Mouse (Mus musculus) kidney, postnatal 10 days (tissue): ENCODE measurements around the gene Arsj.

Source experiments
- DNase-seq: peaks from one replicate; pipeline ENCODE4 v3.0.0; 2021; ENCODE audit warnings: mixed read lengths

The Arsj gene

GRCm38 (mm10) chr3:126404199-126404598, 40.7 kb downstream of the Arsj start:
- no peak for DNase-seq

GRCm38 (mm10) chr3:126430524-126431064, 67.1 kb downstream of the Arsj start:
- no peak for DNase-seq

GRCm38 (mm10) chr3:126439331-126439730, 75.8 kb downstream of the Arsj start:
- DNase-seq, result peak; percentile 41

GRCm38 (mm10) chr3:126449058-126449457, 85.6 kb downstream of the Arsj start:
- DNase-seq, result no peak

DNA sequence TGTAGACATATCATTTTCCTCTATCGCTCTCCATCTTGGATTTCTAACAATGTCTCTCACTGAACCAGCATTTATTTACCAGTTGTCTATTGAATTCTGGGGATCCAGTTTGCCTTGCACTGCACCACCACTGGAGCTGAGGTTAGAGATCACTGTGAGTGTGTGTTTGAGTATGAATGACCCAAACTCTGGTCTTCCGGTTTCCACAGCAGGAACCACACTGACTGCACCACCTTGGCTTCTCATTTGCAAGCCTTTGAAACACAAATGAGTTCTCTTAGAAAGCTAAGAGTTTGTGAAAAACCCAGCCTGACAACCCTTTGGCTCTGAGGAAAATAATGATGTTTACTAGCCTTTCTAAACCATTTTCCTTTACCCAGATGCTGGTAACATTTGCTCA, 86.0 kb downstream of the Arsj start:
- no peak for DNase-seq

DNA sequence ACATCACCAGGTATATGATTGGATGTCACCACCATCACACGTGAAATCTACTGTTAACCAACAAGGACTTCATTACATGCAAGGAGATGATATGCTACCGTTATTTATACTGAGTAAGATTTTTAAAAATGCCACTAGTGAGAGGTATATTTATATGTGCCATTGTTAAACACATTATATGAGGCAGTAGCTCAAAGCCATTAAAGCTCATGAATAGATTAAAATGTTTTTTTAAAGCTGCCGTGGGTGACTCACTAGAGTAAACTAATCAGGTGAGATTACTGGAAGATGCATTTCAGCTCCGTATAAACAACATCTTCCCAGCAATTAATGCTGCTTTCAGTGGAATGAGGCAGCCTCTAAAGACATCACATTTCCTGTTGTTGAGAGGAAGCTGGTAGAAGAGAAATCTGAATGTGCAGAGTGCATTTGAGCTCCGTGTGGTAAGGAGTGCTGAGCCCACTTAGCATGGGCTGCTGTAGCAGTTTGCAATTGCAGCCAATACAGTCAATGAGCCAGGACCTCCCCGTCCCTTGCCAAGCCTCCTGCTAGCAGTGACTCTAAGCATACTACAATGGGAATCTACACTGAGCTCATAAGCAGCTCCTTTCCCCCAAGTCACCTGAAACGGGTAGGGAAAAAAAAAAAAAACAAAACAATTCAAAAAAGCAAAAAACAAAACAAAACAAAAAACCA, 92.5 kb downstream of the Arsj start:
- DNase-seq, result no peak

DNA sequence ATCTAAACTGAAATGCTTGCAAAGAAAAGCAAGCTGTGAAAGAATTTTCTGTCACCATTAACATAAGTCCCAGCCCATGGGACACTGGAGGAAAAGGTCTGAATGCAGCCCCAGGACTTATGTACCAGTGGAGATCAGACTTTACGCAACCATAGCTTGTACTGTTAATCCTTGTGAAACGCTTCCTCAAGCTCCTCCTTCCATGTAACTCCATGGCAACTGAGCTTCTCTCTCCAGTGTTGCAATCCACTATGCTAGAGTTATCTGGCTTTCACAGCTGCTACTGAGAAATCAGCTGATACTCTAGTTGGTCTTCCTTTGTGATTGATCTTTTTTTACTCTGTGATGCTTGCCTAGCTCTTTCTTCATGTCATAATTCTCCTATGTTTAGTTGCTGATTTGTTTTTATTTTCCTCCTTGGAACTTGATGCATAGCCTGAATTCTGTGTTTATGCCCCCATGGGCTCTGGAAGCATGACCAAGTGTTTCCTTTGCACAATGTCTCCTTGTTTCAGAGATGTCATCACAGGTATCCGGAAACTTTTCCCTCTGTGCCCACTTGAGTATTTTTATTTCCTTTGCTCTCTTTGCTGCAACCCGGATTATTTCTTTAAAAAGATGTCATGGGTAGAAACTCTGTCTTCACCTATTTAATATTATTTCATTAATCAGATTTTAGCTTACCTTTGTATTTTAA, 99.8 kb downstream of the Arsj start:
- no peak for DNase-seq

GRCm38 (mm10) chr3:126464262-126464661, 100.8 kb downstream of the Arsj start:
- no peak for DNase-seq
